Mouse (Mus musculus) midbrain, embryonic 11.5 days (tissue): Measurements from ENCODE around the gene Ikbip. TPM values are rescaled to one million over a fixed set of nuclear protein-coding genes. Genes with fewer than 3 reads are reported as not detected.
A peak's percentile ranks its signal among the peaks of the same experiment; 100 is the strongest.

Experiments used
- ATAC-seq: fragments of 200-750 bp; cut with Nextera tagmentation; 2 replicates; pipeline ENCODE4 v1.8.0; 2017; ENCODE audit warnings: moderate TSS enrichment, moderate library complexity; ENCODE audit not compliant: low FRiP score
- DNase-seq: peaks from one replicate; pipeline ENCODE4 v3.0.0; 2015; ENCODE audit warnings: low spot score; ENCODE audit errors: missing footprints
- H3K27ac ChIP-seq: fragments of 300-500 bp; sonication (generic); 2 replicates; pipeline ENCODE4 v1.5.1; 2014; ENCODE audit warnings: low read depth, low read length
- H3K27me3 ChIP-seq: fragments of 300-500 bp; sonication (generic); 2 replicates; pipeline ENCODE4 v1.6.1; 2014; ENCODE audit warnings: mild to moderate bottlenecking, low read length, moderate library complexity, mixed read lengths; ENCODE audit not compliant: control insufficient read depth, insufficient read depth
- H3K36me3 ChIP-seq: fragments of 300-500 bp; sonication (generic); 2 replicates; pipeline ENCODE4 v1.6.1; 2014; ENCODE audit warnings: mild to moderate bottlenecking, low read length, moderate library complexity, mixed read lengths; ENCODE audit not compliant: control insufficient read depth, insufficient read depth
- H3K4me1 ChIP-seq: fragments of 300-500 bp; sonication (generic); 2 replicates; pipeline ENCODE4 v1.6.1; 2014; ENCODE audit warnings: low read length; ENCODE audit not compliant: control insufficient read depth, insufficient read depth
- H3K4me2 ChIP-seq: fragments of 300-500 bp; sonication (generic); 2 replicates; pipeline ENCODE4 v1.6.1; 2014; ENCODE audit warnings: mild to moderate bottlenecking, moderate library complexity
- H3K4me3 ChIP-seq: fragments of 300-500 bp; sonication (generic); 2 replicates; pipeline ENCODE4 v1.5.1; 2014; ENCODE audit warnings: low read depth, low read length
- H3K9ac ChIP-seq: fragments of 300-500 bp; sonication (generic); 2 replicates; pipeline ENCODE4 v1.6.1; 2014; ENCODE audit warnings: low read length
- H3K9me3 ChIP-seq: fragments of 300-500 bp; sonication (generic); 2 replicates; pipeline ENCODE4 v1.6.1; 2016; ENCODE audit warnings: low read length; ENCODE audit not compliant: control insufficient read depth
- WGBS: fragments of 180-500 bp; shearing (Covaris S2); extraction: QIAGEN DNeasy Blood & Tissue Kit; methylation state at CpG from one replicate; pipeline ENCODE4 v1.1.7; 2014; 5-methylcytosine and 5-hydroxymethylcytosine counted together
- polyA plus RNA-seq: library from polyadenylated mRNA; unstranded; fragments of >200 nt; fragmentation: Nextera tagmentation; extraction: Ambion mirVana; gene quantifications from 2 replicates; pipeline ENCODE4 v1.2.1, GENCODE M21; 2014

Gene Ikbip
- polyA plus RNA-seq, 1 experiment from 2014 or later = 20.1 TPM

- H3K4me1 ChIP-seq = no peaks in the 10 kb centered on the region
- no peak overlapping the region for H3K4me2 ChIP-seq
- H3K9me3 ChIP-seq = no peaks in the 10 kb centered on the region
- DNase-seq = no peak
- H3K4me3 ChIP-seq = no peak overlapping the region
- WGBS = 91% methylated on average over 14 of the region's 14 CpGs
- no peaks in the 10 kb centered on the region for H3K27me3 ChIP-seq
- no peaks in the 10 kb centered on the region for H3K36me3 ChIP-seq
- no peak for ATAC-seq
- H3K27ac ChIP-seq = no peak overlapping the region
- no peak overlapping the region for H3K9ac ChIP-seq
Measured at GRCm38 (mm10) chr10:91102799-91103590, 20.3 kb downstream of the Ikbip start.

GRCm38 (mm10) chr10:91105981-91106380 is 23.2 kb downstream of the Ikbip start:
- Histone ChIP-seq H3K4me3 (no peak overlapping the region), H3K27me3 (no peaks in the 10 kb centered on the region), H3K9me3 (no peaks in the 10 kb centered on the region; the same call in 1 of the 2 replicates), H3K9ac (no peak overlapping the region), H3K27ac (no peak overlapping the region), H3K36me3 (no peaks in the 10 kb centered on the region), H3K4me1 (no peaks in the 10 kb centered on the region), H3K4me2 (no peak overlapping the region)
- ATAC-seq (no peak), DNase-seq (no peak)
- WGBS = 84% methylated on average over 3 of the region's 3 CpGs

- ATAC-seq (no peak), DNase-seq (no peak)
- H3K9ac ChIP-seq = no peak overlapping the region
- no peak overlapping the region for H3K4me2 ChIP-seq
- peaks cover 13% of the 10 kb centered on the region for H3K36me3 ChIP-seq
- no peak overlapping the region for H3K4me3 ChIP-seq
- H3K27ac ChIP-seq = no peak overlapping the region
- no peaks in the 10 kb centered on the region; the same call in 1 of the 2 replicates for H3K9me3 ChIP-seq
- H3K27me3 ChIP-seq = no peaks in the 10 kb centered on the region
- H3K4me1 ChIP-seq = no peaks in the 10 kb centered on the region
- WGBS = 85% methylated on average over 4 of the region's 4 CpGs
Measured at GRCm38 (mm10) chr10:91109841-91110240, 27.1 kb downstream of the Ikbip start.

- Histone ChIP-seq H3K9ac (no peak overlapping the region), H3K9me3 (no peaks in the 10 kb centered on the region; the same call in 1 of the 2 replicates), H3K4me2 (no peak overlapping the region), H3K4me3 (no peak overlapping the region), H3K36me3 (peaks cover 53% of the 10 kb centered on the region), H3K4me1 (peaks cover under 1% of the 10 kb centered on the region; the same call in 1 of the 2 replicates), H3K27ac (no peak overlapping the region), H3K27me3 (no peaks in the 10 kb centered on the region)
- DNase-seq = no peak
- WGBS = 95% methylated on average over 12 of the region's 12 CpGs
- ATAC-seq = no peak
Measured at GRCm38 (mm10) chr10:91116958-91117357, 34.2 kb downstream of the Ikbip start.

GRCm38 (mm10) chr10:91122646-91123045 is 39.9 kb downstream of the Ikbip start:
- no peaks in the 10 kb centered on the region for H3K27me3 ChIP-seq
- WGBS = 42% methylated on average over 6 of the region's 6 CpGs
- H3K4me2 ChIP-seq = peak overlapping the region; percentile 91
- peaks cover 11% of the 10 kb centered on the region for H3K4me1 ChIP-seq
- DNase-seq = no peak
- no peak overlapping the region for H3K27ac ChIP-seq
- no peak for ATAC-seq
- H3K9me3 ChIP-seq = no peaks in the 10 kb centered on the region
- peak overlapping the region; percentile 100 for H3K4me3 ChIP-seq
- peak overlapping the region; percentile 96 for H3K9ac ChIP-seq
- peaks cover 19% of the 10 kb centered on the region for H3K36me3 ChIP-seq

GRCm38 (mm10) chr10:91123281-91123827 is 40.6 kb downstream of the Ikbip start:
- Histone ChIP-seq H3K36me3 (peaks cover 14% of the 10 kb centered on the region; the same call in 1 of the 2 replicates), H3K4me1 (peaks cover 11% of the 10 kb centered on the region), H3K27me3 (no peaks in the 10 kb centered on the region), H3K4me3 (peak overlapping the region; percentile 100), H3K27ac (peak overlapping the region; percentile 63; the same call in 1 of the 2 replicates), H3K4me2 (peak overlapping the region; percentile 91), H3K9me3 (no peaks in the 10 kb centered on the region), H3K9ac (peak overlapping the region; percentile 96)
- DNase-seq = no peak
- peak; percentile 66 for ATAC-seq
- under 1% methylated on average over 44 of the region's 44 CpGs for WGBS

GRCm38 (mm10) chr10:91123828-91124822 is 41.4 kb downstream of the Ikbip start, which contains the start of gene Slc25a3:
Slc25a3 (minus strand) TSS chr10:91124059.
- peak; percentile 100 for DNase-seq
- WGBS = 14% methylated on average over 57 of the region's 59 CpGs
- Histone ChIP-seq H3K9ac (peak within 1 kb of the TSS; percentile 96), H3K4me3 (peak within 1 kb of the TSS; percentile 100), H3K36me3 (peaks cover 11% of the 10 kb centered on the region; the same call in 1 of the 2 replicates), H3K4me1 (peaks cover 11% of the 10 kb centered on the region), H3K4me2 (peak within 1 kb of the TSS; percentile 91), H3K9me3 (no peaks in the 10 kb centered on the region), H3K27ac (peak within 1 kb of the TSS; percentile 63; the same call in 1 of the 2 replicates), H3K27me3 (no peaks in the 10 kb centered on the region)
- ATAC-seq = peak; percentile 100

GRCm38 (mm10) chr10:91126618-91127355 is 44.0 kb downstream of the Ikbip start:
- Histone ChIP-seq H3K4me1 (peaks cover 11% of the 10 kb centered on the region), H3K9ac (no peak overlapping the region), H3K4me2 (no peak overlapping the region), H3K27me3 (no peaks in the 10 kb centered on the region), H3K36me3 (peaks cover under 1% of the 10 kb centered on the region; the same call in 1 of the 2 replicates), H3K9me3 (no peaks in the 10 kb centered on the region), H3K4me3 (no peak overlapping the region), H3K27ac (no peak overlapping the region)
- DNase-seq (no peak), ATAC-seq (no peak)
- WGBS = 74% methylated on average over 10 of the region's 10 CpGs
